Mouse (Mus musculus) CH12.LX (cell line): ENCODE data around the gene Sh3bp2.

Experiments
- CTCF ChIP-seq, 2 experiments: IDR thresholded peaks in 1 of 2; conservative IDR thresholded peaks in 1 of 2; 2 replicates each; pipeline ENCODE4 v1.5.1; 2011 to 2012; ENCODE audit warnings: low read depth in 2 of 2, low read length in 2 of 2, improper control_type of control experiment in 1 of 2, inconsistent platforms in 1 of 2, mild to moderate bottlenecking in 1 of 2, moderate library complexity in 1 of 2
- POLR2A ChIP-seq: IDR thresholded peaks from 2 replicates; pipeline ENCODE4 v1.6.1; 2011; ENCODE audit warnings: low read depth, mild to moderate bottlenecking, improper control_type of control experiment, low read length

DNA sequence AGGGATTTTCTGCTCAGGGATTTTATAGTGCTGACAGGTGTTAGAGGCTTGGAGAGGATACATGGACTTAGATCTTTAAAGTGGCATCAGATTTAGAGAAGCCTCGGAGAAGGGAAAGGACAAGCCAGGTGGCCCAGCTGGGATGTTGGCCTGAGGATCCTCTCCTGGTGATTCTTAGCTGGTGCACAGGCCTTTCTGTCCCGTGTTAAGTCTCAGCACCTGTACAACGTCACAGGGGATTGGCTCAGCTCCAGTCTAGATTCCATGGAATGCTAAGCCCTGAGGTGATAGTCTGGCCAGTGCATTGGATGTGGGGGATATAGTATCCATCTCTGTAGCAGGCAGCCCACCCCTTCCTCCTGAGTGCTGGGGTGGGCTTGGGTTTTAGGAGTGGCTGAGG, 82.6 kb downstream of the Sh3bp2 start:
- TF ChIP-seq POLR2A: no peak
- TF ChIP-seq CTCF (conservative IDR thresholded peaks at IDR 0.05 in 1 of 2, IDR thresholded peaks at IDR 0.05 in 1 of 2; ENCODE audit: low read depth in 2 of 2, low read length in 2 of 2): no peak
